Mouse (Mus musculus): ENCODE data around the gene Fbxl13. TPM values are rescaled to one million over a fixed set of nuclear protein-coding genes. Genes with fewer than 3 reads are reported as not detected.

The Fbxl13 gene
- polyA plus RNA-seq, 1 experiment from 2014 or later: 0.10 TPM

DNA sequence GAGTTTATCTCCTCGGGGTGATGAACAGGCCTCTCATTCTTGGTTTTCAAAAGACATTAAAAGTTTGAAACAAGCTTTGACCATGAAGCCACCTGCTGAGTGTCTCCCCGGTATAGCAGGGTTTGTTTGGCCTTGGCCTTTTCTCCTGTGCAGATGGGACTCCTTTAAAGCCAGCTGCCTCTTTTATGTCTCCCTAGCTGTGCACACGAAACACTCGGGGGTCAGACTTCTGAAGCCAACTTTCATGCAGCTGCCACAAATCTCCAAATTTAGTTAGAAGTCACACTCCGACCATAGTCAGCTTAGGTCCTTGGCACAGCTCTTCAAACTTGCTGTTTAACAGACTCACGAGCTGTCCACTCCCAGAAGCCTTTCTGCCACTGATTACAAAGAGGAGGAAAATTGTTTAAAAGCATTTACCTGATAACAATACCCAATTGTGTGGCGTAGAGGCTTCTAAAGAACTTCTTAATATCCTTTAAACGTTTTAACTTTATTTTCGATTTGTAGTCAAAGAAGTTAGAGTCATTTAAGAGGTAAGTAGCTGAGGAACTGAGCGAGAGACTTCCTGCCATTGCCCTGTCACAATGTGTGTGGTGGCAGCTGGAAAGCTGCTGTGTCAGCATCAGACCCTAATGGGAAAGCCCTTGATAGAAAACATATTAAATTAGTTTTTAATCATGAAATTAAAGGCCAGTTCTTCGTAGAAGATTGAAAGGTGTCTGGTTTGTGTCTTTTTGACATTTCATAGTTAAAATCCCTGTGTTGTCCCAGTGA is 162.8 kb downstream of the Fbxl13 start:
- peaks cover 5% of the 10 kb centered on the region for H3K4me1 ChIP-seq (replicated peaks)
- 49% methylated on average over 11 of the region's 11 CpGs for WGBS
- no peak for ATAC-seq (replicated peaks; ENCODE audit: insufficient number of reproducible peaks, insufficient read depth, low FRiP score, low read depth)
- no peak overlapping the region for H3K9ac ChIP-seq
- no peaks in the 10 kb centered on the region for H3K36me3 ChIP-seq
- no peaks in the 10 kb centered on the region for H3K27me3 ChIP-seq
- no peak overlapping the region; the same call in 1 of the 2 replicates for H3K27ac ChIP-seq
- no peak overlapping the region for H3K4me3 ChIP-seq
- H3K9me3 ChIP-seq (replicated peaks): no peaks in the 10 kb centered on the region
- H3K4me2 ChIP-seq: no peak overlapping the region

DNA sequence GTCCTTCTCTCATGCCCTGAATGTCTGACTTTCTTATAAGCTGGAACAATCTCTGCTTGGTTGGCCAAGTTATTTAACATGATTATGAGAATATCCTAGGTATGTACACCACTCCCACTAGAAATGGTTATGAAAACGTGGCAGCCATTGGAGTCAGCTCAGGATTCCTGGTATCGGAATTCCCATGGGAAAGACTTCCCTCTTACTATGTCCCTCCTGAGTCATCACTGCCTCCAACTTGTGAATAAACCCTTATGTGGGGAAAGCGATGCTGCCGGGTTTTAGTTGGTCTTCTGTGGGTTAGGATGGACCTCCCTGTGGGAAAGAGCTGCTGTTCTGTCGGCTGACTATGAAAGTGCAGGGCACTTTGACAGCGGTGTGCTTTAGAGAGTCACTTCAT is 163.9 kb downstream of the Fbxl13 start:
- H3K4me2 ChIP-seq: no peak overlapping the region
- no peaks in the 10 kb centered on the region for H3K36me3 ChIP-seq
- no peaks in the 10 kb centered on the region for H3K9me3 ChIP-seq (replicated peaks)
- WGBS: 82% methylated on average over 6 of the region's 6 CpGs
- ATAC-seq (replicated peaks; ENCODE audit: insufficient number of reproducible peaks, insufficient read depth, low FRiP score, low read depth): no peak
- H3K27ac ChIP-seq: no peak overlapping the region
- H3K9ac ChIP-seq: no peak overlapping the region
- peaks cover 5% of the 10 kb centered on the region for H3K4me1 ChIP-seq (replicated peaks)
- no peaks in the 10 kb centered on the region for H3K27me3 ChIP-seq
- H3K4me3 ChIP-seq: no peak overlapping the region

DNA sequence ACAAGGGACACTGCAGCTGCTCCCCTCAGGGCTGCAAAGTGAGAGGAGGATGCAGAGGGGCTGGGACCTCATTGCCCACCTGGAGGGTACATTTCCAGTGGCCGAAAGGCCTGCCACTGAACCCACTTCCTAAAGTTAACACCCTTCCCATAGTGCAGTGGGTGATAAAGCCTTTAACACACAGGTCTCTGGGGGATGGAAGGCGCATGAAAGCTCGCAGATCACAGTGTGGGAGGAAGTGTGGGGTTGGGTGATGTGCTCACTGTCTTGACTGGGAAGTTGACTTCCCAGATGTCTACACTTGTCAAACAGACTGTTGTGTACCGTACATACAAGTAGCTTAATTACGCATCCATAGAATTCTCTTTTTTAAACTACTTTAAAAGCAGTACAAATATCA is 165.7 kb downstream of the Fbxl13 start:
- WGBS: 68% methylated on average over 5 of the region's 5 CpGs
- no peak for ATAC-seq (replicated peaks; ENCODE audit: insufficient number of reproducible peaks, insufficient read depth, low FRiP score, low read depth)

DNA sequence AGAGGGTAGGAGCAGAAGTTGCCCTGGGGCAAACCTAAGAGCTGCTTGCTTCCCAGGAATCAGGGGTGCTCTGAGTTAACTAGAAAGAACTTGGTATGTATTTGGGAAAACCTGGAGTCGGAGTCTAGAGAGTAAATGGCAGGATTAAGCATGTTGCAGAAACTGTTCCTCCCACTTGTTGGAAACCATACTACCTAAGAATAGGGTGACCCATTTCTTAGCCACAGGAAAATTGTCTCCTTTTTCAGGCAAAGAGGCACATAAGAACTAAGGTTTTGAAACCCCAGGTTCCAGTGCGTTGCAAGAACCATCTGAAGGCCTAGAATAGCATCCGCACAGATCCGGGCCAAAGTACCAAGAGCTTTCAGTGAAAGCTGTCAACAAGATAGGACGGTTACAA is 167.0 kb downstream of the Fbxl13 start:
- Histone ChIP-seq H3K9me3 (replicated peaks) (no peaks in the 10 kb centered on the region), H3K9ac (no peak overlapping the region), H3K4me2 (no peak overlapping the region), H3K27me3 (no peaks in the 10 kb centered on the region), H3K36me3 (no peaks in the 10 kb centered on the region), H3K4me3 (no peak overlapping the region), H3K4me1 (replicated peaks) (peaks cover 5% of the 10 kb centered on the region), H3K27ac (no peak overlapping the region)
- ATAC-seq (replicated peaks; ENCODE audit: insufficient number of reproducible peaks, insufficient read depth, low FRiP score, low read depth): no peak
- WGBS: 73% methylated on average over 5 of the region's 5 CpGs

More for the DNA sequence above, 165.7 kb downstream of the Fbxl13 start:
- peaks cover 5% of the 10 kb centered on the region for H3K4me1 ChIP-seq (replicated peaks)
- no peak overlapping the region for H3K4me3 ChIP-seq
- no peak overlapping the region for H3K27ac ChIP-seq
- no peaks in the 10 kb centered on the region for H3K27me3 ChIP-seq
- no peak overlapping the region for H3K4me2 ChIP-seq
- H3K36me3 ChIP-seq: no peaks in the 10 kb centered on the region
- no peaks in the 10 kb centered on the region for H3K9me3 ChIP-seq (replicated peaks)
- no peak overlapping the region for H3K9ac ChIP-seq

DNA sequence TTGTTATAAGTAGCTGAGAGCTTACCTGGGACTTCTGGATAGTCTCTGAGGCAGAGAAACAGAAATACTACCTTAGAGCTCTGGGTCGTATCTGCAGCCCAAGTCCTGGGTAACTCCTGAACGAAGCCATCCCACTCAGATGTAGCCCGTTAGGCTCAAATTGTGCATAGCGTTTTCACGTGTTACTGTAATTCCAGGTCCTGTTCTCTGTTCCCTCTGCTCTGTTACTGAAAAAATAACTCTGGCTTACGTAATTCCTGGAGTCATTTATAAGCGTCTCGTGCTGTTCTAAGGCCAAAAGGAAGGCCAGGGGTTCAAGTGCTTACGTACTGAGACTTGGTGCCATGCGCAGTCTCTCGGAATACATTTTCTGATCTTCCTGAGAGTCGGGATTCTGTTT is 177.3 kb downstream of the Fbxl13 start:
- Histone ChIP-seq H3K4me3 (no peak overlapping the region), H3K9ac (no peak overlapping the region), H3K27ac (no peak overlapping the region), H3K4me2 (no peak overlapping the region), H3K4me1 (replicated peaks) (no peaks in the 10 kb centered on the region), H3K9me3 (replicated peaks) (no peaks in the 10 kb centered on the region), H3K36me3 (no peaks in the 10 kb centered on the region), H3K27me3 (no peaks in the 10 kb centered on the region)
- no peak for ATAC-seq (replicated peaks; ENCODE audit: insufficient number of reproducible peaks, insufficient read depth, low FRiP score, low read depth)
- whole genome bisulfite sequencing: 89% methylated on average over 12 of the region's 12 CpGs

DNA sequence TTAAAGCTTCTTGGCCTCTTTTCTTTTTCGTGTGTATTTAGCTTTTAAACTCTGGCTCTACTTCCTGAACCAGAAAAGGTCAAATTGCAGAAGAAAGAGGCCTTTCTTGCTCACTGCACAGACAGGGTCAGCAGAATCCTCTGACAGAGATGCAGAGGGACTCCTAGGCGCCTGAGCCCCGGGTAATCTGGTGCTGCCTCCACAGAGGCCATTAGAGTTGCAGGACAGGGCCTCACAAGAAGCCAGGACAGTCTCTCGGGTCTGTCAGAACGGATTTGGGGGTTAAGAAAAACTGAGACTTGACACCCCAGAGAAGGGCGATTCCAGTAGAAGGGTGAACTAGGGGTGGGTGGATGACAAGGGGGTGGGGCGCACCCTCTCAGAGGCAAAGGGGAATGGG is 178.0 kb downstream of the Fbxl13 start:
- Histone ChIP-seq H3K9me3 (replicated peaks) (no peaks in the 10 kb centered on the region), H3K27ac (no peak overlapping the region), H3K4me2 (no peak overlapping the region), H3K9ac (no peak overlapping the region), H3K4me3 (no peak overlapping the region), H3K36me3 (no peaks in the 10 kb centered on the region), H3K4me1 (replicated peaks) (no peaks in the 10 kb centered on the region), H3K27me3 (no peaks in the 10 kb centered on the region)
- WGBS: 63% methylated on average over 7 of the region's 7 CpGs
- no peak for ATAC-seq (replicated peaks; ENCODE audit: insufficient number of reproducible peaks, insufficient read depth, low FRiP score, low read depth)

DNA sequence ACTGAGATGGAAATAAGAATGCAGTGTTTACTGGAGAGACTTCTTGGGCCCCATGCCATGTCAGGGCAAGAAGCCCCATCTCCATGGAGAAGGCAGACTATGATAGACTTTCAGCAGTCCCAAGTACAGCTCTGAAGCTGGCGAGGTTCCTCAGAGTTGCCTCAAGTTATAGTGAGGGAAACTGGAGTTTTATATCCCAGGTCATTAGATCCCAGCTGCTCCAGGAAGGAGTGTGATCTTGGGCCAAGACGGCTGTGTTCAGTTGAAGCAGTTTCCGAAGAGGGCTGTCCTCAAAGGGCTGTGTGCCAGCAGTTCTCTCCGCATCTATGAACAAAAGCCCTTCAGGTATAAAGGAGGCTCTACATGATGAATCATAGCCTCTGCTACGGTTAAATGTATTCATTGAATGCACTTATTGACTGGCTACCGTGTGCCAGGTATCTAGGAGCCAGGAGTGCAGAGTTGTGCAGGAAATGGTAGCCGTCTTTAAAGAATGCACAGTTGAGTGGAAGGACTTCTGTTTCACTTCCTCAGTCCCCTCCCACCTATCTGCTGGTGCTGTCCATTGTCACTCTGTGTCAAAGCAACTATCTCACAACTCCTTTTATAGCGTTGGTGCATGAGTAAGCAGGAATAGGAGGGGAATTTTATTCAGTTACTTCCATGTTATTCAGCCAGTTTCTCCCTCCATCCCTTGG is 204.5 kb downstream of the Fbxl13 start:
- peaks cover 20% of the 10 kb centered on the region; the same call in 1 of the 2 replicates for H3K4me1 ChIP-seq (replicated peaks)
- no peak for ATAC-seq (replicated peaks; ENCODE audit: insufficient number of reproducible peaks, insufficient read depth, low FRiP score, low read depth)
- no peaks in the 10 kb centered on the region for H3K27me3 ChIP-seq
- 35% methylated on average over 8 of the region's 8 CpGs for WGBS
- H3K4me2 ChIP-seq: no peak overlapping the region
- peak overlapping the region; percentile 49 for H3K27ac ChIP-seq
- no peaks in the 10 kb centered on the region for H3K36me3 ChIP-seq
- no peaks in the 10 kb centered on the region for H3K9me3 ChIP-seq (replicated peaks)
- H3K4me3 ChIP-seq: no peak overlapping the region
- no peak overlapping the region for H3K9ac ChIP-seq

DNA sequence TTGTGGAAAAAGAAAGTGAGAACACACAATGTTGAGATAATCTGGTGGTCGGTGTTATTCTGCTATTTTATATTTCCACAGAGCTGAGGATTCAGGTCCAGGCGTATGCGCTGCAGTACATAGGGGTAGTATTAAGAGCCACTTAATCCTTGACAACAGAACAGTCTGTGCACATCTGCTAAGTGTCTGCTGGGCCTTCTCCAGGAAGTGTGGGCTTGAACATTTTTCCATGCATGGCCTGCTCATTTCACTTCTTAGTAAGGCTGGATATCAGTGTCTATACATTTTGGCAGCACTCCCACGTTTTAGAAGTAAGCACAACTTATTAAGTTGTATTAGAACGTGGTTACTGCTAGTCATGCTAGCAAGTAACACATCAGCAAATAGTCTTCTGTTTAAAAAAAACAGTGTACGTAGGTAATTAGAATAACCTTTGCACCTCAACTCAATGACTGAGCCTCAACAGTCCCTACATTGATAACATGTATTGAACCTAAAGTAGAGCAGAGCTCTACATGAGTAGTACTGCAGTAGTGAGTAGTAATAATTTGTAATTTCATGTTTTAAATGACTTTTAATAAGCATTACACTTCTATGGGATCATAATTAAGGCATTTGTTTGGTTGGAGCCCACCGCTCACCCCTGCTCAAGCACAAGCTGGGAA is 205.9 kb downstream of the Fbxl13 start:
- Histone ChIP-seq H3K9ac (no peak overlapping the region), H3K4me3 (no peak overlapping the region), H3K4me2 (no peak overlapping the region), H3K9me3 (replicated peaks) (no peaks in the 10 kb centered on the region), H3K27ac (no peak overlapping the region), H3K4me1 (replicated peaks) (peaks cover 20% of the 10 kb centered on the region; the same call in 1 of the 2 replicates), H3K27me3 (no peaks in the 10 kb centered on the region), H3K36me3 (no peaks in the 10 kb centered on the region)
- WGBS: 72% methylated on average over 7 of the region's 7 CpGs
- no peak for ATAC-seq (replicated peaks; ENCODE audit: insufficient number of reproducible peaks, insufficient read depth, low FRiP score, low read depth)

DNA sequence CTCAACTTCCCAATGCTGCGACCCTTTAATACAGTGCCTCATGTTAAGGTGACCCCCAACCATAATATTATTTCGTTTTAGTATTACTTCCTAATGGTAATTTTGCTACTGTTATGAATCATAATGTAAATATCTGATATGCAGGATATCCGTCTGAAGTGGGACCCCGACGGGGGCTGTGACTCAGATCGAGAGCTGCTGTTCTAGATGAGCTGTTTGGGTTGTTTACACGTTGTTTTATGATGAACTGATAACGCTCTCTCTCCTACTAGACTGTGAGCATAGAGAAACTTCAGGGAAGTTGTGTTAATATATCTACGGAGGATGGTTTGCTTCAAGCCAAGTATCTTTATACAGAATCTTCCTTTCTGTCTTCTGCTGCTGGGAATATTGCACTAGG is 207.0 kb downstream of the Fbxl13 start:
- H3K27me3 ChIP-seq: no peaks in the 10 kb centered on the region
- no peak overlapping the region for H3K4me3 ChIP-seq
- H3K27ac ChIP-seq: no peak overlapping the region
- H3K36me3 ChIP-seq: no peaks in the 10 kb centered on the region
- no peak overlapping the region for H3K9ac ChIP-seq
- peaks cover 20% of the 10 kb centered on the region; the same call in 1 of the 2 replicates for H3K4me1 ChIP-seq (replicated peaks)
- no peaks in the 10 kb centered on the region for H3K9me3 ChIP-seq (replicated peaks)
- WGBS: 85% methylated on average over 9 of the region's 9 CpGs
- no peak for ATAC-seq (replicated peaks; ENCODE audit: insufficient number of reproducible peaks, insufficient read depth, low FRiP score, low read depth)
- no peak overlapping the region for H3K4me2 ChIP-seq

DNA sequence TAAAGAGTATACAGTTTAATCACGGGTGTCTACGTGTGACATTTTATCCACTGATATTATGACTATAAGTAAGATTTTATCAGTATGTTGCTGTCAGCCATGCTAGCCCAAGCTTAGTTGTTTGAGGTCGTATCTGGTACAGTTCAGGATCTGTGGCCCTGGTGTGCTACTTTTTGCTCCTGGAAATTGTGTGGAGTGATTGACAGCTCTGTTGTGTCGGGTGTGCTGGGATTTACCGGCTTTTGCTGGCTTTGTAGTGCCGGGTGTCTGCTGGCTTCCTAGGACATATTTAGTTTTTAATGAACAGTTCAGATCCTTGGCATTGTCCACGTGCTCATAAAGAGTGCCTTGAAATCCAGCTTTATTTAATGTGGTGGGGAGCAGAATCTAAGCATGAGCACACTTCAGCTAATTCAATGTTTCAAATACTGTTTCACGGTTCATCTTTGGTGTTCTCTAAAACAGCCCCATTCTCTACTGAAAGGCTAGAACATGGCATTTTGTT is 208.9 kb downstream of the Fbxl13 start:
- ATAC-seq (replicated peaks; ENCODE audit: insufficient number of reproducible peaks, insufficient read depth, low FRiP score, low read depth): no peak
- peaks cover 15% of the 10 kb centered on the region; the same call in 1 of the 2 replicates for H3K4me1 ChIP-seq (replicated peaks)

More for the DNA sequence above, 208.9 kb downstream of the Fbxl13 start:
- Histone ChIP-seq H3K9me3 (replicated peaks) (no peaks in the 10 kb centered on the region), H3K27me3 (no peaks in the 10 kb centered on the region), H3K9ac (no peak overlapping the region), H3K36me3 (no peaks in the 10 kb centered on the region), H3K4me2 (no peak overlapping the region), H3K4me3 (no peak overlapping the region), H3K27ac (no peak overlapping the region)
- WGBS: 68% methylated on average over 8 of the region's 8 CpGs

Data from heart, embryonic 15.5 days (tissue).